Mouse (Mus musculus) urinary bladder, postnatal 25 days (tissue): ENCODE results near the gene Srgap3.
"Not testable (repeated sequence)": the region's sequence is repeated elsewhere in the genome, so short reads cannot be mapped to it uniquely, and the experiment has no call there.

Experiments used
- DNase-seq: peaks from one replicate; pipeline ENCODE4 v3.0.0; 2022; ENCODE audit warnings: low spot score

Srgap3 gene

GRCm38 (mm10) chr6:112860290-112860689 lies 86.8 kb downstream of the Srgap3 start:
- not testable (repeated sequence) for DNase-seq

GRCm38 (mm10) chr6:112857057-112857456 lies 90.0 kb downstream of the Srgap3 start:
- DNase-seq = no peak

GRCm38 (mm10) chr6:112855183-112855582 lies 91.9 kb downstream of the Srgap3 start:
- DNase-seq = no peak

DNA sequence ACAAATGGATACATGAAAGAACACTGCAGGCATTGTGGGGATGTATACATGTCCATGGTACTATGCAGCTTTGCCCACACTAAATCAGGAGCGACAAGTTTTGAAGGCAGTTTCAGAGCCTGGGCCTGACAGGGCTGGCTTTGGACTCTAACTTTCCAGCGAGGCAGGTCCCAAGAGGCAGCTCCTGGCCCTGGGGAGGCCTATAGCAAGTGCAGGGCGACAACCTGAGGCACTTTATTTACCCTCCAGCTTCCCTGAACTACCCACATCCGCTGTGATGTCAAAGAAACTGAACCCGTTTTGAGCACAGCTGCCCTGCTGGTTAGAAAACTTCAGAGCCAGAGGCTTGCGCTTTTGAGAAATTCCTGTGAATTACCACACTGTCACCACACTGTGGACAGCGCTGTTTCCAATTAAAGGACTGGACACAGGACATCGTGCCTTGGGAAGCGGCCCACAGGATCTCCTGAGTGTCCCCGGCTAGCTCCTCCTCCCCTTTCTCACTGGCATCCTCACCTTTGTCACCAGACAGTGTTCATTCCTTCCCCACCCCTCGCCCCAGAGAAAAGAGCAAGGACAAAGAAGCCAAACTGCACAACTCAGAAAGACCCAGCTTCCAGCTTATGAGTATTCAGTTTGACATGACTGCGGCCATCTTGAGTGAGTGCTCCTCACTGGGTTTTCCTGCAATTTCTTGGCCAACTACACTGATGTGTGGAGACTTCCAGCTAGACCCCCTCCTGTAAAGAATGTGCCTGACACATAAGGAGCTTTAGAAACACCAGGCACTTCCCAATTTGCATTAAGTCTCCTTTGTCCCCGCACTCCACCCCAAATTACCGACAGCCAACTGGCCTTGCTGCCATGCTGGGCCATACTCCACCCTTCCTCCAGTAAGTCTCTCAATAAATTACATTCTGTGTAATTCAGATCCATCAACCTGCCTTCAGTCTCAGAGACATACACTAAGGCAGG lies 94.5 kb downstream of the Srgap3 start:
- DNase-seq = no peak

DNA sequence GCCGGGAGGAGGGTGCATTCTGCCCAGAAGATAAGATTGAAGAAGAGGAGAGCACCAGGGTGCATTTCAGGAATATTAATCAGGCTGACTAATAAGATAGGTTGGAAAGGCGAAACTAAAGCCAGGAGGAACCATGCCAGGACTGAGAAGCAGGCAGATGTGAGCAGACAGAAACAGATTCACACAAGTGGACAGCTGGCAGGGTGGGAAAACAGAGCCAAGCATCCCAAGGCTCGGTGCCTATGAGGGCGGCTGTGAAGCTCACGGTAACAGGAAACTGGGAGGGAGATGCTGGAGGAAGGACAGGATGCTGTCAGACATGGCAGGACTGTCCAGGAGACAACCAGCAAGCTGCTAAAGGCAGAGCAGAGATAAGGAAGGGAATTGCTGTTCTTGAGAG lies 96.3 kb downstream of the Srgap3 start:
- DNase-seq = no peak

DNA sequence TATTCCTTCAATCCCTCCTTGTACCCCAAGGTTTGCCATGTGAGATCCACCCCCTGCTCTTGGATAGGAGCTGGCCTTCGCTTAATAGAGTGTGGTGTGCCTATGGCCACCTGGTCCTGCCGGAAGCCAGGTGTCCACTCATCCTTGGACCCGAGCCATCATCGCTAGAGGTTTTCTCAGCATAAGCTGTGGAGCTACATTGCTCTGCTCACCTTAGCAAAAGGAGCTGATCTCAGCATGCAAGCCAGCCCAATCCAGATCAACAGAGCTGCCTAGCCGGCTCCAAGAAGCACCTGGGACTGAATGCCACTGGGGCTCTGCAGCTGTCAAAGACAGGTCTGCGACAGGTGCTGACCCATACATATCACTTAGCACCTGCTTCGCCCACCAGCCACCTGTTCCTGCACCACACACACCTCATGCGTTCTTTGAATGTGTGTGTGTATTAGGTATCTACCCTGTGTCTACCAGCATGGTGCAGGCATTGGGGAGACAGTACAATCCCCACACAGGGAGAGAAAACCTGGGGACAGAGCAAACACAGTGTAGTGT lies 98.4 kb downstream of the Srgap3 start:
- no peak for DNase-seq

- no peak for DNase-seq
Observed at GRCm38 (mm10) chr6:112846863-112847262, 100.2 kb downstream of the Srgap3 start.

GRCm38 (mm10) chr6:112842426-112842825 lies 104.6 kb downstream of the Srgap3 start:
- no peak for DNase-seq

- DNase-seq = no peak
Observed at GRCm38 (mm10) chr6:112840400-112840799, 106.7 kb downstream of the Srgap3 start.

GRCm38 (mm10) chr6:112839391-112839790 lies 107.7 kb downstream of the Srgap3 start:
- DNase-seq = no peak

DNA sequence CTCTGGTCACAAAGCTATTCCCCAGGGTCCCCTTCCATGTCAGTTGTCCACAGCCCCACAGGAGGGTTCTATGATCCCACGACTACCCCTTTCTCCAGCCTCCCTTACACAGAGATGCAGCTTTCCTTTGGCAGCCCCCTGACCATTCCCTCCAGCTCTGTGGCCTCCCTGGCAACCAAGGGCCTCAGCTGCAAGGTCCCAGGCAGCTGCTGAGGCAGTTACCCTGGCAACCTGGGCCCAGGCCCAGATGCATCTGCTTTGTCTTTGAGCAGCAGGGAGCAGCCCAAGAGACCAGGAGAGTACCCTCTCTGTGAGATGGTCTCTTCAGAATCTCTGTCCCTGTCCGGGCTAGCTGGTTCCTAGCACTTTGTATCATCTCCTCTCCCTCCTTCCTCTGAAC lies 108.2 kb downstream of the Srgap3 start:
- DNase-seq = no peak

GRCm38 (mm10) chr6:112836712-112837111 lies 110.4 kb downstream of the Srgap3 start:
- no peak for DNase-seq

- DNase-seq = no peak
Observed at GRCm38 (mm10) chr6:112835413-112835812, 111.7 kb downstream of the Srgap3 start.

DNA sequence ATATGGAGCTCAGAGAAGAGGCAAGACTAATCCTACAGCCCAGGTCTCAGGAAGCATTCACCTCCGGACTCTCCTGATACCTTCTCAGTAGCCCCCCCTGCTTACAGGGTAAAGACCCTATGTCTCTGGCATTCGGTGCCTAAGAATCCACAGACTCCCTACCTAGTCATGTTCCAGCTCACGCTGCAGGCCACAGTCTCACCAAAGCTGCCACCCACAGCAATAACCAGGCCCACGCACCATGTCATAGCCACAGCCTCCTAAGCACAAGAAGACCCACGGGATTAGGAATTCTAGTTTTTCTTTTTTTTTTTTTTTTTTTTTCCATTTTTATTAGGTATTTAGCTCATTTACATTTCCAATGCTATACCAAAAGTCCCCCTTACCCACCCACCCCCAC lies 112.6 kb downstream of the Srgap3 start:
- DNase-seq = no peak

DNA sequence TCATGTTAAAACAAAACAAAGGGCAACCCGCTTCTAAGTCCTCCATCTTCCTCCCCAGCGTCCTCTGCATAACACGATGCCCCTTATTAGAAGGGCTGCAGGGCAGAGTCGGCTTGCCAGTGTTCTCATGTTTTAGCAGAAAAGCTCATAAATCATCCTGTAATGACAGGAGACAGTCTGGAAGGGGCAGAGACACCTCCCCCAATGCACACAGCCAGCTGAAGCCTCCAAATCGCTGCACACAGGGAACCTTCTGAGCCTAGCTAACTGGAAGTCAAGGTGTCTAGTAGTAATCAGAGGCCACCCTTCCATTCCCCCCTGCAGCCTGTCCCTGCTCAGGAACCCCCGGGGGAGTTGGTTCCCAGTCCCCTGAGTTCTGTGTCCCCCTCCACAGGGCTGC lies 113.3 kb downstream of the Srgap3 start:
- no peak for DNase-seq

- DNase-seq = no peak
Observed at GRCm38 (mm10) chr6:112829196-112829595, 117.9 kb downstream of the Srgap3 start.

DNA sequence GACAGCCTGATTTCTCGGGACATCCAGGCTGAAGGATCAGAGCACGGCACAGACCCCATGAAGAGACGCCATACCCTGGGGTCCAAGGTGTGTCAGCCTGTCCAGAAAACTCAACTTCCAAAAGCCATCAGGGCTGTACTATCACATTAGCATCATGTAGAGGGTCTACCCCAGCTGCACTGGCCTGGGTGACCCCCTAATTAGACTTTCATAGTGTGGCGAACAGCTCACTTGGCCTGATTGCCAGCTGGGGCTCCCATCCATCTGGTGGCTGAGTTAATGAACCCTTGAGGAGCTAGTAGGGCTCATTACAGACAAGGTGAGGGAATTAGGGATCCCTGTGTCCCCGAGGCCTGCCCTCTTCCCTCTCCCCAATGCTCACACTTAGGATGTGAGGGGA lies 118.6 kb downstream of the Srgap3 start:
- no peak for DNase-seq

DNA sequence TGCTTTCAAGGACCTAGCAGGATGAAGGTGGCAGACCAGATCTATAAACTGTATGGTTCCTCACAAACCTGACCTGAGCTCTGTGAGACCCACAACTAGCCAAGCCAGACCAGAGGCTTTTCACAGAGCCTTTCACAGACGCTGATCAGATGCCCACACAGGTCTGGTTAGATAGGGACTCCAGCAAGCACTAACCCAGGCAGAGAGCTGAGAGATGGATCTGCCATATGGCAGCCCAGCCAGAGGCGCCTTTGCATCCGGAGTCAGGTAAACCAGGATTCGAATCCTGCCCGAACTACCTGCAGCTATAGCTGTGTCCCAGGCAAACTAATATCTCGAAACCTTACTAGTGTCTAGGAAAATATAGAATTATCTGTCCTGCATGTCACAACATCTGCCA lies 121.4 kb downstream of the Srgap3 start:
- DNase-seq = no peak

- DNase-seq = no peak
Observed at GRCm38 (mm10) chr6:112823096-112823495, 124.0 kb downstream of the Srgap3 start.

- DNase-seq = no peak
Observed at GRCm38 (mm10) chr6:112820298-112820992, 126.6 kb downstream of the Srgap3 start.

DNA sequence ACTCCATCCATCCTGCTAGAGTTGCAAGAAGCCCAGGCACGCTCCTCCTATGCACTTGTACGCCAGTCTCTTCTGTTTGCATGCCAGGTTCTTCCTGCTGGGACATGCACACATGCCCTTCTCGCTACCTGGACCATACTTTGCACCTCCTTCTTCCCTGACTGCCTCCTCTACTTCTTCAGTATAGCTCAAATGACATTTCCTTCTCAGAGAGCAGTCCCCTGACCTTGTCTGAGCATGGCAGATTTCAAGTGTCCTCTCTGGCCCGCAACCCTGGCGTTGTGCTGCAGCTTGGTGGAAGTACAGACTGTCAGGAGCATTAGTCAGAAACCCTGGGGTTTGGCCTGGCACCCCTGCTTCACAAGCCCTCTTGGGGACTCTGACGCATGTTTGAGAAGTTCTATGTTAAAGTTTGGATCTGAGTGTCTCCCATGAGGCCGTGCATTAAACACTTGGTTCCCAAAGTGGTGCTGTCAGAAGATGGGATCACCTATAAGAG lies 128.6 kb downstream of the Srgap3 start:
- no peak for DNase-seq

DNA sequence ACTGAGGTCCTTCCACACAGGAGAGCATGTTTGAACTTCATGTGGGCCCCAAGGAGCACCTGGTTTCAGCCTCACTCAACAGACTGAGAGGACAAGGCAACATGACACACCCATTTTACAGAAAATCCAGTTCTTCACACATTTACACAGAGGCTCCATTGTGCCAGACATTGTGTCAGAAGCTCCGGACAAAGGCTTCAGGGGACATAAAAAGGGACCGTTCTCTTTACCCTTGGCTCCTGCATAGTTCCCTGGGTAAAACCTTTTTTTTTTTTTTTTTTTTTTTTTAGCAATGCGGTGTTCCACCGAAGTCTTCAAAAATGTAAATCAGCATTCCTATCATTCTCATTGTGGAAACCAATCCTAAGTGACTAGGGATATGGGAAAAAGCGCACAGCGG lies 131.5 kb downstream of the Srgap3 start:
- DNase-seq = no peak
